Mouse (Mus musculus) C3H10T1/2 (cell line): ENCODE measurements around the gene Rep15. TPM values are rescaled to one million over a fixed set of nuclear protein-coding genes. Genes with fewer than 3 reads are reported as not detected.

ENCODE experiments used
- polyA plus RNA-seq, 2 experiments: library from polyadenylated mRNA; unstranded; fragments of >200 nt; fragmentation: generic; extraction: Trizol; gene quantifications; one replicate each; pipeline ENCODE4 v1.2.1; 2012; ENCODE audit warnings: missing spikeins in 2 of 2

Gene Rep15
- polyA plus RNA-seq: under 1 TPM; 0.26 to 0.51 TPM

GRCm38 (mm10) chr6:147032303-147032925 lies at the start of gene Rep15:
Rep15 (plus strand) TSS chr6:147032584.

DNA sequence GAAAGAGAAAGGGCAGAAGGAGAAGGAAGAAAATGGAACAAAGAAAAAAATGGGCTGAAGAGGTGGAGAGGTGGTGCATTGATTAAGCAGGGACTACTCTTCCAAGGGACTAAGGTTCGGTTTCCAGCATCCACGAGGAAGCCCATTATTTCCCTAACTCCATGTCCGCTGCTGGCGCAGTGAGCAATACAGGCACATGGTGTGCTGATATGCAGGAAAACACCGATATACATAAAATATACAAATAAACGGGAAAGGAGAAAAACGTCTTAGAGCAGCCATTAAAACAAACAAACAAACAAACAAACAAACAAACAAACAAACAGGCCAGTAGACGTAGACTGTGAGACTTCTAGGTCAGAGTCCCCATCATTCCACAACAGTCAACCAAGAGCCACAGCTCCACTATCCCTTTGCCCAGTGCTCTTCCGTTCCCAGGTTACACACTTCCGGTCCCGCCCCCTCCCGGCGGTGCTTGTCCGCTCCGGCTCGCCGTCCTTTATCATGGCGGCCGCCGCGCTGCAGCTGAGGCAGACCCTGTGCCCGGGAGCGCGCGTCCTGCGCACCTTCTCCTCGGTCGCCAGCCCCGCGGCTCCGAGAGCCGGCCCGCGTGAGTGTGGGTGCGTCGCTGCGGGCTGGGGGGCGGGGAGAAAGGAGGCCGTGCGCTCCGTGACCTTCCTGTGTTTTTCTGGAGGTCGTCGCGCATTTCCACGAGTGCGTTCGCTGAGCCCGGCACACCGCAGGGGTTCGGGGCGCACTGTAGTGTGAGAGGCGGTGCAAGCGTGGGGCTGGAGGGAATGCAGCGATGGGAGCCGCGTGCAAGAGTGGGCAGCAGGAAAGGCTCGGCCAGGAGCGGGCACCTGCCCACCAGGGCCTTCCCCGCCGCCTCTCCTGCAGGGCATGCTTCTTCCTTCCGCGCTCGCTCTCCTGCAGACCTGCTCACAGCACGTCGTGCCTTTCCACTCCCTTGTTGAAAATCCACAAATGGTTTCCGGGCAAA lies 10.2 kb downstream of the Rep15 start, which contains the start of gene Mrps35:
Mrps35 (plus strand) TSS at position 474 of the 1,000 bp plus-strand sequence.

Other genes starting within 250 kb of the Rep15 start
- gene Arntl2, start 236.5 kb upstream of the Rep15 start, polyA plus RNA-seq: 1 to 10 TPM in 1 of 2 experiments, under 1 TPM in 1; 0.59 to 3.3 TPM
- under 1 TPM in 1 of 2 experiments, not detected in 1; 0.06 TPM for gene Smco2, start 182.5 kb upstream of the Rep15 start, polyA plus RNA-seq
- gene Ppfibp1, start 144.1 kb upstream of the Rep15 start, polyA plus RNA-seq: 10 to 100 TPM in 1 of 2 experiments, 1 to 10 TPM in 1; 2.6 to 24.7 TPM
- gene 1700034J05Rik, start 78.2 kb upstream of the Rep15 start, polyA plus RNA-seq: under 1 TPM in 1 of 2 experiments, not detected in 1; 0.02 TPM
- 10 to 100 TPM; 44.4 to 51.6 TPM for gene Mrps35, start 10.2 kb downstream of the Rep15 start, polyA plus RNA-seq
- under 1 TPM; 0.08 to 0.42 TPM for gene Mansc4, start 54.4 kb downstream of the Rep15 start, polyA plus RNA-seq
- gene Klhl42, start 58.8 kb downstream of the Rep15 start, polyA plus RNA-seq: 1 to 10 TPM; 2.2 to 7.4 TPM
- under 1 TPM in 1 of 2 experiments, not detected in 1; 0.07 TPM for gene Pthlh, start 231.6 kb downstream of the Rep15 start, polyA plus RNA-seq